Mouse (Mus musculus) Muller cell, postnatal 12 days (primary cell): ENCODE measurements around the gene Irgc1.

Source experiments
- DNase-seq: peaks from one replicate; pipeline ENCODE4 v3.0.0-alpha.2; 2015; ENCODE audit errors: inconsistent ontology term

Gene Irgc1

DNA sequence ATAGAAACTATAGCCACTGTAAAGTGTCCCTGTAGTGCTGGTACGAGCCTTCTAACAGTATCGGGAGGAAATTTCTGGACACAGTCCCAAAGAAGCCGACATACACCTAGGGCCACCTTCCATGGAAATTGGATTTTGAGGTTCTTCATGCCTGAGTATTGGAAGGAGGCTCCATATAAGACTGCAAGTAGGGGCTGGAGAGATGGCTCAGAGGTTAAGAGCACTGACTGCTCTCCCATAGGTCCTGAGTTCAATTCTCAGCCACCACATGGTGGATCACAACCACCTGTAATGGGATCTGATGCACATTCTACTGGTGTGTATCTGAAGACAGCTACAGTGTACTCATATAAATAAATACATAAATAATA lies 52.0 kb downstream of the Irgc1 start:
- DNase-seq: no peak

DNA sequence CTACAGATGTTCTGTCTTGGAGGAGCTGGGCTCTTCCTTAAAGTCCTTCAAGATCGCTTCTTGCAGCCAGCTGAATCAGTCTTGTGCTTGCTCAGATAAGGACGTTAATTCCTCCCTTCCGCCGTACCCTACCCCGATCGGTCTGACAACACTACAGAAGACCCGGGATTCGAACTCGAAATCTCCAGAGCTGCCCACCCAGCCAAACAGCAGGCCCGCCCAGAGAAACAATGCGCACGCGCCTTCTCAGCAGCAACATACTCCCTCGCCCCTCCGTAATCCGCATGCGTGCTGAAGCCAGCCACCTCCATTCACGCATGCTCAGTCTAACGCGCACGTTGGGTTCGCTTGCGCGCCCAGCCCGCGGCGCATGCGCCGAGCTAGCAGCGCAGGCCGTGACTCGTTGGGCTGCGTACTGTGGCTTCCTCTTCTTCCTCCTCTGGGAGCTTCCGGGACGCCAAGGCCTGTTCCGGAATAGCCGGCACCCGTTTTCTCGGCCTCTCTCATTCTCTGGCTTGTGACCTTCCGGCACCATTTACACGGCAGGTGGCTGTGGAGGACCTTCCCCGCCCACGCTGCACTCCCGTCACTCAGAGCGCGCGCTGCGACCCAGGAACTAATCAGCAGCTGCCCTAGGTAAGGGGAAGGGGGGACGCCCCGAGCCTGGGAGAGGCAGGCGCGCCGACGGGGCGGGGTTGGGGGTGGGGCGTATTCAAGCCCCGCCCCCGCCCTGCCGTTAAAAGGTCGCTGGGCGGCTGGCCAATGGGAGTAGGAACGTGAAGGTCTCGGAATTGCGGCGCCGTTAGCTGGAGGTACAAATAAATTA lies 52.6 kb downstream of the Irgc1 start, which contains the start of gene Smg9:
Gene Smg9, plus strand, starts transcription at position 364 of the 826 bp plus-strand sequence.
- peak; percentile 99 for DNase-seq

DNA sequence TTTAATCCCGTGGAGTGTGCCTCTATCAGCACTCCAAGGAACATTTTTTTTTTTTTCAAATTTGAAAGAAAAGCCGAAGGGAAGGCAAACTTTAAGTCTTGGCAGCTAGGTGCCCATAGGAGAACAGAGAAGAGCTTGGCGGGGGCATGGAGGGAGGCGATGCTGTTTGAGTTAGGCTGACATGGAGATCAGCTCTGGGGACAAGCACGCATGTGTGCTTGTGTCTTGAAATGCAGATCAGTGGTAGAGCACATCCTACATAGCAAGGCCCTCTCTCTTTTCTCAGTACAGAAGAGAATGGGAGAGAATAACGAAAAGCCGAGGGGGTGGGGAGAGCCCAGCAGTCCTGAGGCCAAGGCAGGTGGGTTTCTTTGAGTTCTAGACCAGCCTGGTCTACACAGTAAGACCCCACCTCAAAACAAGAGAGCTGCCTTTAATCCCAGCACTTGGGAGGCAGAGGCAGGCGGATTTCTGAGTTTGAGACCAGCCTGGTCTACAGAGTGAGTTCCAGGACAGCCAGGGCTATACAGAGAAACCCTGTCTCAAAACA lies 53.7 kb downstream of the Irgc1 start:
- no peak for DNase-seq

DNA sequence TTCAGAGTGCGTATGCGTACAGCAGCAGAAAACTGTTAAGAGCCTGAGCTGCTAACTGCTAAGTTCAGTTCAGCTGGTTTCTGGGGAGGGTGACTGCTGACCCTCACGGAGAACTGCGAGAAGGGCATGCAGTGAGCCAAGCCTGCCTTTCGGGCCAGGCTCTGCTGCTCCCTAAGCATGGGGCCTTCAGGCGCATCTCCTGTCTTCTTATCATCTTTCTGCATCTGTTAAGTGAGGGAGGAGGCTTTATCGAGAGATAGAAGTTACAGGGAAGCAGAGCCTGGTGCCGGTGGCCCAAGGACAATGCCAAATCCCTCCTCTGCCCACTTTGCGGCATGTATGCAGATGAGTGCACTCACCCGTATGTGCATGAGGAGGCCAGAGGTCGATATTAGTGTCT lies 55.3 kb downstream of the Irgc1 start:
- DNase-seq: no peak

DNA sequence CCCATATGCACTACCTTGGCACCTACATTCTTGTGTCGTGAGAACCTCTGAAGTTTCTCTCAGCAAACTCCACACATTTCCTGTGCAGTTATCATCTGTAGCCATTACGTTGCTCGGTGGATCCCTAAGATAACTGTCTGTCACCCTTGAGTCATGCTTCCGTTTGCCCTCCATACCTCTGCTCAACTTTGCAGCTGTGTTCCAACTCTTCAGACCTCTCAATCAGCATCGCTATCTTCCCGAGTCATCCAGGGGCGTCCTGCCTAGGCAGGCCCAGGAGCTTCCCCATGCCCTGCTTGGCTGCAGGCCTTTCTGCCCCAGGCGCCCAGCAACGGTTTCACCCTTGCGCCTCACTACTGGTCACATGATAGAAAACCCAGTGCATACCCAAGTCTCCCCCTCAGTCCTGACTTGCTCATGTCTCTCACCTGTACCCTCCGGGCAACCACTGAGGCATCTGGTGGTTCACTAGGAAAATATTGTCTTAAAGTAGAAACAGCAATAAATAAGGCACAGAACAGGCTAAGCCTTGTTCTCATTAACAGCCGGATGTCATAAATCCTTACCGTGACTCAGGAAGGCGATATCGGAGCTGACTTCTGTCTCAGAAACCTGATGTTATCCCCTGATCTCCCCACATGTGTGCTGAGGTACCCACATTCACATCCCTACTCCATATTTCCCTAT lies 57.5 kb downstream of the Irgc1 start:
- DNase-seq: no peak

DNA sequence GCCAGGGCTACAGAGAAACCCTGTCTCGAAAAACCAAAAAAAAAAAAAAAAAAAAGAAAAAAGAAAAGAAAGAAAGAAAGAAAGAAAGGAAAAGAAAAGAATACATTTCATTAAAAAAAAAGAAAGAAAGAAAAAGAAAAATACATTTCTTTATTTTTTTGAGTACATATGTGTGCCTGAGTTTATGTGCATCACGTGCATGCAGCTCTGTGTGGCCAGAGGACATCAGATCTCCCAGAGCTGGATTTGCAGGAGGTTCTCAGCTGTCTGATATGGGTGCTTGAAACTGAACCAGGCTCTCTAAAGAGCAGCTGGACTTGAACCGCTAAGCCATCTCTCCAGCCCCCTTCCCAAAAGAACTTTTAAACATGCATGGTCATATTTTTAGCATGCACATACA lies 58.0 kb downstream of the Irgc1 start:
- DNase-seq: no peak

DNA sequence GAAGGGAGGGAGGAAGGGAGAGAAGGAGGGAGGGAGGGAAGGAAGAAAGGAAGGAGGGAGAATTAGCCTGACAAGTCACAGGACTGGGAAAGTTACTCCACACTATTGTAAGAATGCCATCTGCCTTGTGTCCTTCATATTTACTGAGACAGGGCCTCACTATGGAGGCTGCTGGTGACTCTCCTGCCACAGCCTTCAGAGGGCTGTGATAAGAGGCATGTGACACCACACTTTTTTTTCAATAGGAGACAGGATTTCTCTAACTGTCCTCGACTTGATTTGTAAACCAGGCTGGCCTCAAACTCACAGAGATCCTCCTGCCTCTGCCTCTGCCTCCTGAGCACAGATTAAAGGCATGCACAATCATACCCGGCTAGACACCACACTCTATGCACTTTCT lies 60.4 kb downstream of the Irgc1 start:
- no peak for DNase-seq

DNA sequence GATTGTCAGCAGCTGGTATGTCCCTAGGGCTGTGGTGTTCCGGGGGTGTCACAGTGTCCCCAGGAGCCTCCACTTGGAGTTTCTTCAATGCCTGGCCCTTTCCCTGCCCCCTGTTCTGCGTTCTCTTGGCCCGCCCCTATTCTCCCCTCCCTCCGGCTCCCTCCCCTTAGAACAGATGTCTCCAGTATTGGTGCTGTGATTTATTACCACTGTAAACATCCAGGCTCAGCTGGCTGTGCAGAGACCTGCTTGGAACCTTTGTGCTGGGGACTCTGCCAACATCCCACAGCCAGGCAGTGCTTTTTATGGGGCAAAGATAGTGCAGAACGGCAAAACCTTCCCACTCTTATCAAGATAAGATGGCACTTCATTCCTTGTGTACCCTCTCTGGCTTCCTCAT lies 61.0 kb downstream of the Irgc1 start:
- DNase-seq: no peak

DNA sequence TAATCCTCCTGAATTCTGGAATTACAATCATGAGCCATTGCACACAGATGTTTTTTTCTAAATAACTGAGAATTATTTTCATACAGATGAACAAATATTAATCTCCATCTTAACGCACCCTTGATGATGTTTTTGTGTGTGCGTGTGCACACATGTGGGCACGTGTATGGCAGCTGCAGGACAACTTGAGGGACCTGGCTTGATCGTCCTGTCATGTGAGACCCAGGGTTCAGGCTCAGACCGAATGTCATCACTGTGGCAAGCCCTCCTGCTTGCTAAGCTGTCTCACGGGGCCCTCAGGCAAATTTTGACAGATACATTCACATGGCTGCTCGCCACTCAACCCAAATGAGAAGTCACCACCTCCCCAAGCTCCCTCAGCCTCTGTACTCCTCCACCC lies 61.6 kb downstream of the Irgc1 start:
- DNase-seq: no peak

DNA sequence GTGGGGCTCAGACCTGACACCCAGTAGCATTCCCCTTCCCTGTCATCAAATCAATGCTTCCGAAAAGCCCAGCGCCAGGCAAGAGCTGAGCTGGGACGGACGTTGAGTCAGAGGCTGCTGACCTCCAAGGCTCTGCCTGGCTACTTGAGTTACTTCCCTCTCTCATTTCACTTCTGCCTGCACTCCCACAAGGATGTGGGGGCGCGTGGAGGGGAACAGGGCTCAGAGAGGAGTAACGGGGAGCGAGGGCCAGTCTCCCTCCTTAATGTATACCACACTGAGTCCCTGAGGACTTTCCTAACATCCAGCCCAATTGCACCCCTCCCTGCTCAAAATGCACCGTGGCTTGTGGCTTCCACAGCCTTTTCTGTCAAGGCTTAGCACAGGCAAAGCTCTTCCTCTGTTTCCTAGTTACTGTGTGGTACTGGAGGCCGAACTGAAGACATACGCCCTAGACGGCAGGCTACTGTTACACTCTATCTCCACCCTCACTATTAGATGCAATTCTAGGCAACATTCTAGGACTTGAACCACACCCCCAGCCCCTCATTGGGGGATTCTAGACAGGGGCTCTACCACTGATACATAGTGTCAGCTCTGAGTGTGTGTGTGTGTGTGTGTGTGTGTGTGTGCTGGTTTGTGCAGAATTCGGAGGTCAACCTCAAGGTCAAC lies 62.4 kb downstream of the Irgc1 start:
- no peak for DNase-seq

DNA sequence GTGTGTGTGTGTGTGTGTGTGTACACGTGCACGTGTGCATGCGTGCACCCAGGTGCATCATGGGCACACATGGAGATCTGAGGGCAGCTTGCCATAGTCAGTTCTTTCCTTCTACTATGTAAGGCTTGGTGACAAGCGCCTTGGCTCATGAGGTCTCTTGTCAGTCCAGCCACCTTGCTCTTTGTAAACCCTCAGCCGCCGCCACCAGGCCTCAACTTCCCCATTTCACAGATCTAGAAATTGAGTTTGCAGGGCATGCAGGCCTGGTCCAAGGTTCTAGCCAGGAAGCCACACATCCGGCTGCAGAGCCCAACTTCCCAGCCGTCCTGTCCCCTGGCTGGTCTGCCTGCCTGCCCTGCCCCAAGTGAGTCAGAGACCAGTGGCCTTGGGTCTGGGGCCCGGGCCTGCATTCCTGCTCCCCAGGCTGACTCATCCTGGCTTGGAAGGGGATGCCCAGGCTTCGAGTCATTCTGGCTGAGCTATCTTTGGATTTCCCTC lies 65.0 kb downstream of the Irgc1 start:
- peak; percentile 97 for DNase-seq

DNA sequence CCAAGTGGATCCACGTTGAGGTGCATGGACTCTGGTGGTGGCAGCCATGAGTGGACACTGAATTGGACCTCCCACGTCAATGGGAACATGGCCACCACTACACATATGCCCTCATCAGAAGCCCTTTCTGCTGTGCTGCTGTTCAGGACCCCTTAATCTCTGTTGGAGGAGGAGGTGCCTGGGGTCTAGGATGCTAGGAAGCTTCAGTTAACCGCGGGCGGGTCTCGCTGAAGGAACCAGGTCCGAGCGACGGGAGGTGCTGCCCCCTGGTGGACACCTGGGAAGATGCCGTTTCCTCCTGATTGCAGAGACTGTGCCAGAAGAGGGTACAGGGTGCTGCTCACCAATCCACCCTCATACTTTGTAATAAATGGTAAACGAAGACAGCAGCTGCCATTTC lies 67.3 kb downstream of the Irgc1 start:
- DNase-seq: peak; percentile 58

DNA sequence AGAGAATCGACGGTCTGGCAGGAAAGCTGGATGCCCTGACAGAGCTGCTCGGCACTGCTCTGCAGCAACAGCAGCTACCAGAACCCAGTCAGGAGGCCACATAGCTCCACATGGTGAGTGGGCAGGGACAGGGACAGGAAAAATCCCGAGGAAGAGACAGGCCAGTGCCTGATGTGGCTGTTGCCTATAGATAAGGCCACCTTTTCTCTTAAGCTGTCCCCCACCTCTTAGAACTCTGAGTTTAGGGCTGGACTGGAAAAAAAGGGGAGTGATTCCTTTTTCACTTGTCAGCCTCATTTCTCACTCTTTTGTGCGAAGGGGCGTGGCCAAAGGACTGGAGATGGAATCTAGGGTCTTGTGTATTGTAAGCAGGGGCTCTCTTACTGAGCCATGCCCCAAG lies 68.0 kb downstream of the Irgc1 start:
- no peak for DNase-seq

DNA sequence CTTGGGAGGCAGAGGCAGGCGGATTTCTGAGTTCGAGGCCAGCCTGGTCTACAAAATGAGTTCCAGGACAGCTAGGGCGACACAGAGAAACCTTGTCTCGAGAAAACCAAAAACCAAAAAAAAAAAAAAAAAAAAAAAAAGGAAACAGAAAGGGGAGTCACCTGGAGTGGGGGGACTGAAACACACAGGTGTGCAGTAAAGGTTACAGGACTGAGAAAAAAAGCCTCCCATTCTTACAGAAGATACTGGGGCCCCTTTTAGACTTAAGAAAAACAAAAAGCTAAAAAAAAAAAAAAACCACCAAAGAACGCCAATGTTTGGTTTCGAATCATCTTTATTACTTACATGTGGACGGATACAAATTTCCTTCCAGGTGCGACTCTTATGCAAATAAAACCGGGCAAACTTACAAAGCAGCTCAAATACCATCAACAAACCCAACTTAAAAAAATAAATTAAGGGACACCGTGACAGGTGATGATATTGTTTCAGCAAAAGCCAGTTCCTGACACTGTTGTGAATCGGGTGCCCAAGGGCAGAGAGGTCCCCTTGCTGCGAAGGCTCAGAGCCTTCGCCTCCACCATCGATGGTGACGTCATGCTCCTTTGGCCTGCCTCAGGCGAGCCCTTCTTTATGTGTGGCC lies 69.2 kb downstream of the Irgc1 start:
- no peak for DNase-seq
